Mouse (Mus musculus) skeletal muscle tissue, adult 2 months (tissue): Measurements from ENCODE around the gene Tbck.
A peak's percentile ranks its signal among the peaks of the same experiment; 100 is the strongest.

Experiments used
- DNase-seq: peaks from one replicate; pipeline ENCODE4 v3.0.0-alpha.2; 2012; ENCODE audit warnings: low read depth, low spot score

Tbck gene

DNA sequence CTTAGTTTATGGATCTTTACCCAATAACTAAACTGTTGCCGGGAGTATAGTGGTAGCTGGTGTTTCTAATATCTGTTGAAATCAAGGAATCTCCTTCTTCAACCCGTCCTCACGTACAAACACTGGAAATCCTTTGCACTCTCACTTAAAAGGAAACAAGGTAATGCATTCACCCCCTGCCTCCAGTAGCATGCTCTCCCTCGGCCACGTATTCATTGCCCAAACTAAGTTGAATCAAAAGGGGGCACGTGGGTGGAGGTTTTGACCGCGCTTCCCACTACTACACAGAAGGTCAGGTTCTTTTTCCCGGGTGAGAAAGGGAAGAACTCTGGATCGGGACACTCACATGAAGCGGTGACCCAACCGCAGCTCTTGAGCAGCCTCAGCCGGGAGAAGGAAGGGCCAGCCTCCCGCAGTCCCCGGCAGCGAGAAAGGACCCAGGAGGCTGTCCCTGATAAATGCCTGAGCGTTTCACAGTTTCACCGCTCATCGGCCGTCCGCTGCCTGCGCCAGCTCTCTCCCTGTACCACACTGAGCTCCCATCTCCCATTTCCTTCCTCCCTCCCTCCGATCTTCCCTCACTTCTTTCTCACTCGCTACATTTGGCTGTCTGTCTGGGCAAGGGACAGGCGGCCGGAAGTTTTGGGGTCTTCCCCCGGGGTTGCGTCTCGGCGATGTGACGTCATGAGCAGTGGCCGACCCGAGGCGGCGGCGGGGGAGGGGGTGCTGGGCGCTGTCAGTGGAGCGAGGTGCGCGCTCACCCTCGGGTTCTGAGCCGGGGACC, at the start of gene Tbck:
TSS of gene Tbck (plus strand) at position 698 of the 784 bp plus-strand sequence.
- DNase-seq: peak; percentile 87

GRCm38 (mm10) chr3:132637080-132637479, 46.9 kb upstream of the Tbck start:
- DNase-seq: no peak

DNA sequence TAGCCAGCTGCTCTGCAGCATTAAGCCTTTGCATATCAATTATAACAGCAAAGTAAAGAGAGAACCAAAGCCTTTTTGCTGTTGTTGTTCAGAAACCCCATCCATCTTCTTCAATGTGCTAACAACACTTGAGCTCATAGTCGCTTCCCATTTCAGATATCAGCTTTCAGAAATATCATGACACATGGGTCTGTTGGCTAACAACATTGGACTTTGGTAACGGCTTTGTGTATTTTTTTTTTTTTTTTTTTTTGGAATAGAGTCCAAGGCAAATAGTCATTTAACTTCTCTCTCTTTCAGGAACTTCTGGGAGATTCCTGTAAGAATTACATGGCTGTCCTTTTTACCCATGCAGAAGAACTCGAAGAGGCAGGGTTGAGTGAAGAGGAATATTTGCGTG, 39.9 kb upstream of the Tbck start:
- no peak for DNase-seq

GRCm38 (mm10) chr3:132646814-132647213, 37.1 kb upstream of the Tbck start:
- DNase-seq: no peak

DNA sequence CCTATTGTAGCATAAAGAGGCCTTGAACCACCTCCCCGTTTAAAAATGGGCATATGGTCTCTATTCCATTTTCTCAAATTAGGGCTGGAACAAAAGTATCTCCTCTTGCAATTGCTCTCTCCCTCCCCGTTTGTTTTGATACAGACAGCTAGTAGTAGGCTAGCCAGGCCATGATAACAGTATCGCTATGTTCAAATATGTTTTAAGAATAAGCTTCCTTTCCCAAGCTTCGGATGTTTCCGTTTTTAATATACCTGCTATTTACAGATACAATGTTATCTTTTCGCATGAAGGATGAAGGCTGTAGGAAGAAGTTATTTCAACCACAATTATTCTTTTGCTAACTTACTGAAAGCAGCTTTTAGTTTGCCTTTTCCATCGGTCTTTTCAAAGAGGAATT, 34.6 kb upstream of the Tbck start:
- no peak for DNase-seq

GRCm38 (mm10) chr3:132650191-132650590, 33.8 kb upstream of the Tbck start:
- no peak for DNase-seq

- DNase-seq: peak; percentile 18
Observed at GRCm38 (mm10) chr3:132651776-132652175, 32.2 kb upstream of the Tbck start.

- DNase-seq: no peak
Observed at GRCm38 (mm10) chr3:132653959-132654358, 30.0 kb upstream of the Tbck start.

DNA sequence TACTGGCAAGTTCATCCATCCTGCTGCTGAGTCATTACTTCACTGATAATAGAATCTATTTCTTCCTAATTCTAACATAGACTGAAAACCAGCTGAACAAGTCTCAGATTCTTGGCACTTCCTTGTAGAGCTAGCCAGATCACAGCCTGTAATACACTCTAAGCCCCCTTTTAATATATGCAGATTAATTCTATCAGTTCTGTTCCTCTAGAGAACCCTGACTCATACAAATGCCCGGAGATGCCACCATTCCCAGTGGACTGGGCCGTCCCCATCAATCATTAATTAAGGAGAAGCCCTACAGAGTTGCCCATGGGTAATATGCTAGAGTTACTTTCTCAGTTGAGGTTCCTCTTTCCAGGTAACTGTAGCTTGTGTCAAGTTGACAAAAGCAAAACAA, 28.0 kb upstream of the Tbck start:
- no peak for DNase-seq

- DNase-seq: no peak
Observed at GRCm38 (mm10) chr3:132677494-132677893, 6.5 kb upstream of the Tbck start.

GRCm38 (mm10) chr3:132684231-132684928, 436 bp downstream of the Tbck start, which contains the start of gene Aimp1:
Gene Aimp1, minus strand, starts transcription at chr3:132684370.
- DNase-seq: no peak

DNA sequence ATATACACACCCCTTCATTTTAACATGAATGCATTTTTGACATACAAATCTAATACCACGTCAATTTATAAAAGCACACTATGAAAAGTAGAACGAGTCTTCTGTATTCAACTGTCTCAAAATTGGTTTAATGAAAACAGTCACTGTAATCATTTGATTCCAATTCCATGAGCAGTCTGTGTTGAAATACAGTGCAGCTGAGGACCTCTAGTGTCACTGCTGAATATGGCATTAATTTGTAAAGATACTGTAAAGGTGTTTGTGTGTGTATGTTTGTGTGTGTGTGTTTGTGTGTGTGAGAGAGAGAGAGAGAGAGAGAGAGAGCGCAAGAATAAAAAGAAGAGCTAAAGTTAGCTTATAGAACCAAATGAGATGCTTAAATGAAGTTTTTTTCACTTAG, 17.4 kb downstream of the Tbck start:
- DNase-seq: no peak

DNA sequence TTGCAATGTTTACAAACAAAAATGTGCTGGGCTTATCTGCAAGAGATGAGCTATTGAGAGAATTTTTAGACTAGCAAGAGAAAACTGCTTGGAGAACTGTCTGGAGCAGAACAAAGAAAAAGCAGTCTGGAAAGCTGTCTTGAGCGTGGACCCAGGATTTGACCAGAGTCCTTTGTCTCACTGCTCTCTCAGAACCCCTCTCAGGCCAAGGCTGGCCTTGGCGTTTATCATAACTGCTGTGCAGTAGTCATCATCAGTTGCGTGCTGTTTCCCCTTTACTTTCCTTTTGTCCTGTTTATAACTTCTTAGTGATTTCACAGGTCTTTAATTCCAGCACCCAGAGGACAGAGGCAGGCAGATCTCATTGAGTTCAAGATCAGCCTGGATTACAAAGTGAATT, 20.3 kb downstream of the Tbck start:
- DNase-seq: no peak

GRCm38 (mm10) chr3:132706977-132707376, 23.0 kb downstream of the Tbck start:
- no peak for DNase-seq

GRCm38 (mm10) chr3:132713913-132714312, 30.0 kb downstream of the Tbck start:
- no peak for DNase-seq

DNA sequence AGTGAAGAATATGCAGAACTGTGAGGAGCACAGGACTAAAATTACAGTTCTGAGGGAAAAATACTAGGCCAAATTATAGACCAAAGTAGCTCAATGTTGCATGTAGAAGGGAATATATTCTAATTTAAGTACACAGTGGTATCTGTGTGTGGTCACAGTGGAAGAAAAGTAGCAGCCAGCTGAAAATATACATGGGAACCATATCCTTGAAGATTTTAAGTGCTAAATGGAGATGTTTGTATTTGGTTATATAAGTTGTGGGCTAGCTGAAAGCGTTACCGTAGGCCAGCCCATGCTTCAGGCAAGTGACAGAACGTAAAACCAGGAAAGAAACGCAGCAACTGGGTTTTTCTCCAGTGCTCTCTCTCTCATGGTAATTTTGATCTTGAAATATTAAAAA, 33.4 kb downstream of the Tbck start:
- DNase-seq: no peak

DNA sequence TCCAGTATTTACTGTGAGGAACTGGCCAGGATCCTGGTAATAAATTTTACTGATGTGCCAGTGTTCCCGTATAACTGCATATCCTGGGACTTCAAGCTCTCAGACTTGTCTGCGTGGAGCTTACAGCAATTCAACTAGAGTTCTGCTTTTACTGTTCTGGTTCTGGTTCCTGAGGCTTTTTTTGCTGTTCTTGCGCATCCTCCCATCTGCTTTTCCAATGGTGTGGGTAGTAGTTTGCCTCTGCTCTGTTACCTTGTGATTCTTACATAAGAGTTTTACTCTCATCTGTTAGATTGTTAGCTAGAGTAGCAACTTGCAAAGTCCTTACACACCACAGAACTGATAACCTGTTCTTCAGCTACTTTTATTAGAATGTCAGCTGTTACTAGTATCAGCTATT, 40.4 kb downstream of the Tbck start:
- DNase-seq: no peak

DNA sequence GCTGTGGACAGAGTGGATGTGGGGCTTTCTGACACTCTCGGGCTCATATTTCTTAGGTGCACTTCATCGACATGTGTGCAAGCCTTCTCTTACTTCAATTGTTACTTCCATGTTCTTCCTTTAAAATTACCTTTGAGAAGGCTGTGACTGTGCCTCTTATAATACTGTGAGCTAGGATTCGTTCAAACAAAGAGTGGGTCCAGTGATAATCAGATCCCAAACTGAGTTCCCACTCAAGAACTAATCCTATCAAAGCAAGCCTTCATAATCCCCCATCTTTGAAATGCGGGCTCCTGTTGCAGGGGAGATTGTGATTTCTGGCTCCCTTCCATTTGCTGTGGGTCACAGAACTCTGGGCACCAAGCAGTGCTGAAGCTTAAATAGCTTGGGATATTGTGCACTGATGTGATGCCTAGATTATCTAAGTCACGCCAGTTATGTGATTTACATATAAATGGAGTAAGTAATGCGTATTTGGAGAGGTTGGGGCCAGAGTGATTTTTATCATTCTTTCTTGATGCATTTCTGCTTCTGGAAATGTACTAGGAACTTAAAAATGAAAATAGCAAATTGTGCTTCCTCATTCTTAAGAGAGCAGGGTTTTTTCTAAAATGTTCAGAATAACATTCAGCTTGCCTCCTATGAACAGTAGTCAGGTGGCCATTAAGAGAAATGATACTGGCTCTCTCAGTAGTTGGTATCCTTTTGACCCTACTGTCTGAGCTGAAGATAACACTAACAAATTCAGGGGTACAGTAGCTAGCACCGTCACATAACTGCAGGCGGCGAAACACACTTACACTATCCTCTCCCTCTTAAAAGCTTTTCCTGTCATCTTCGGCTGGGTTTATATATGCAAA, 60.6 kb downstream of the Tbck start:
- DNase-seq: no peak

DNA sequence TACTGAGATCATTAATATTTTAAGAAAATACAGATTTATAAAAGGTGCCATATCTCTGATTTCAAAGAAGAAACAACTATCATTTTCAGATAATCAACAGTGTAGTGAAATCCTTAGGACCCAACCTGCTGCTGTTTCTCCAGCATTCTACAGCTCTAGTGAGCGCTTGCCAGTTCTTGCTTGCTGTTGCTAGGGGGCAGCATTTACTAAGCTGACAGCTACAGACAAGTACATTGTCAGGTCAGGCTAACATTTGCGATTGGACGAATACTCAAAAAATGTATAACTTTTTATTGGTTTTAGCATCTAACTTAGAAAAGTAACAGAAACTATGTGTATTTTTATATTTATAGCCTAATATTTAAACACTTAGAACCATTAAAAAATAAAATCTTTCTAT, 63.1 kb downstream of the Tbck start:
- DNase-seq: peak; percentile 26

DNA sequence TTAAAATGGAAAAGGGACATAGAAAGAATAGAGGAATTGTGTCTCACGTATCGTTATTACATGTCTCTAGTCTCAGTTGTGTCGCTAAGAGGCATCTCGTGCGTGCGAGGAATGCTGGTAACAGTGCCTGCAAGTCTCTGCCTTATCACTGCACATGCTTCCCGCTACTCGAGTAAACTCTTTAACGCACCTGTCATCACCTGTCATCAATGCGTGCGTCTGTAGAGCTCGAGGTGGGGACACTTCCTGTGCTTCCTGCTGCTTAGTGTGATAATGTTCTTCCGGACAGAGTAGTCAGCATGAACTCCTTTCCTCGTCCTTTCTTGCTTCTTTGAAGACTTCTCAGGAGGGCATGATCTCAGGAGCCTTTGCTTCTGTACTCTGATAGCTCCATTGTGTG, 63.8 kb downstream of the Tbck start:
- no peak for DNase-seq

DNA sequence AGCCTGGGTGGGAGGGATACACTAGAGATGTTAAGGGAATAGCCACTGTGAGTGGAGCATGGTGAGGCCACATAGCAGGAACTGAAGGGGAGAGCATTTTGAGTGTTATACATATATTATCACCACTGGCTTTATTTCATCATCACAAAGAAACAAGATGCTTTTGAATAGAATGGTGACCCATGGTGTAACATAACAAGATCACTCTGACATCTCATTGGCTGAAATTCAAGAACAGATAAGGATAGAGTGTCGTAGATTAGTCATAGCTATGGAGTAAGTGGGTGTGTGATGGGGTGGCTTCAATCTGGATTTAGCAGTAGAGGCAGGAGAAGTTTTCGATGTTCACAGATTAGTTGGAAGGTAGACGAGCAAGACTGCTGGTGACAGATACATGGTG, 64.8 kb downstream of the Tbck start:
- DNase-seq: no peak

GRCm38 (mm10) chr3:132752772-132753171, 68.8 kb downstream of the Tbck start:
- DNase-seq: no peak
